Mouse (Mus musculus): ENCODE results near the gene Cops4. TPM values are rescaled to one million over a fixed set of nuclear protein-coding genes. Genes with fewer than 3 reads are reported as not detected.

Gene Cops4
- polyA plus RNA-seq, 1 experiment = 14.0 TPM

DNA sequence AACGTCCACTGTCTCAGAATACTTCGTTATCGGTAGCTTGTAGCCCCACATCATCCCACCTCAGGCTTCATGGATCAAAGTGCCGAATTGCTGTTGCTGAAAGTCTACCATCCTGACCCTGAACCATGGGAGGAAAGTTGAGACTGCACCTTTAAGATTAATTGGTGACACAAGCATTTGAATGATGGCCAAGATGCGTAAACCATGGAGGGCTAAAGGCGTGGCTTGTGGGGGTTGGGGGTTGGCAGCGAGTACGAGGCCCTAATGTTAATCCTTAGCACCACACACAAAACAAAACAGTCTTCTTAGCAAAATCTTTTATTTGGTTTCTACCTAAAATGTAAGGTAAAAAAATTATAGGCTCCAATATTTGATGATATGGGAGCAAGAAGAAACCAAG, 35.3 kb downstream of the Cops4 start:
- Histone ChIP-seq H3K4me3 (ENCODE audit: low read depth, low read length) (no peak overlapping the region), H3K36me3 (ENCODE audit: control insufficient read depth, insufficient read depth, low read length) (peaks cover 50% of the 10 kb centered on the region), H3K27me3 (ENCODE audit: control insufficient read depth, insufficient read depth, low read length) (no peaks in the 10 kb centered on the region), H3K4me1 (ENCODE audit: control insufficient read depth, insufficient read depth, insufficient read length, low read length) (peaks cover 5% of the 10 kb centered on the region; the same call in 1 of the 2 replicates), H3K27ac (ENCODE audit: insufficient read depth, low read depth, low read length) (no peak overlapping the region)
- WGBS = 43% methylated on average over 8 of the region's 8 CpGs
- TF ChIP-seq POLR2A (IDR thresholded peaks at IDR 0.05; ENCODE audit: low read depth, low read length) = no peak
- TF ChIP-seq CTCF (IDR thresholded peaks at IDR 0.05; ENCODE audit: extremely low read depth, insufficient read length, insufficient replicate concordance, low read depth, low read length) = no peak

DNA sequence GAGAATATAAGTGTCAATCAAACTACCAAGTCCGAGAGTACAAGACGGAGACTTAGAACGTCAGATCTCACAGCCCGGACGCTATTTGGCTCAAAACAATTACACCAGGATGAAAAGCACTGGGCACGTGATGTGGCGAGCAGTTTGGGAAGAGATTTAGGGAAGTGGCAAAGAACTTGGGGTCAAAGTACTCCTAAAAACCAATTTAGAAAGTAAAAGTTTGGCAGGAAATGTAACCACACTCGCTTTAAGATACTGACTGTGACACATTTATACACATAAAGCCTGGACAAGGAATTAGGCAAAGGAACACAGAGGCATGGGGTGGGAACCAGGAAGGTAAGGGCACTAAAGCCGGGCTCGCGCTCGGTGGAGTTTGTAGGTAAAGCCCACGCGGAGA, 38.9 kb downstream of the Cops4 start:
- WGBS = 76% methylated on average over 14 of the region's 14 CpGs
- H3K27me3 ChIP-seq (ENCODE audit: control insufficient read depth, insufficient read depth, low read length) = no peaks in the 10 kb centered on the region
- H3K4me3 ChIP-seq (ENCODE audit: low read depth, low read length) = no peak overlapping the region
- H3K4me1 ChIP-seq (ENCODE audit: control insufficient read depth, insufficient read depth, insufficient read length, low read length) = 0 out of 2 replicates have a peak, but pooled peaks cover 2% of the 10 kb centered on the region
- H3K27ac ChIP-seq (ENCODE audit: insufficient read depth, low read depth, low read length) = no peak overlapping the region
- TF ChIP-seq CTCF (IDR thresholded peaks at IDR 0.05; ENCODE audit: extremely low read depth, insufficient read length, insufficient replicate concordance, low read depth, low read length) = no peak
- TF ChIP-seq POLR2A (IDR thresholded peaks at IDR 0.05; ENCODE audit: low read depth, low read length) = no peak
- peaks cover 79% of the 10 kb centered on the region for H3K36me3 ChIP-seq (ENCODE audit: control insufficient read depth, insufficient read depth, low read length)

DNA sequence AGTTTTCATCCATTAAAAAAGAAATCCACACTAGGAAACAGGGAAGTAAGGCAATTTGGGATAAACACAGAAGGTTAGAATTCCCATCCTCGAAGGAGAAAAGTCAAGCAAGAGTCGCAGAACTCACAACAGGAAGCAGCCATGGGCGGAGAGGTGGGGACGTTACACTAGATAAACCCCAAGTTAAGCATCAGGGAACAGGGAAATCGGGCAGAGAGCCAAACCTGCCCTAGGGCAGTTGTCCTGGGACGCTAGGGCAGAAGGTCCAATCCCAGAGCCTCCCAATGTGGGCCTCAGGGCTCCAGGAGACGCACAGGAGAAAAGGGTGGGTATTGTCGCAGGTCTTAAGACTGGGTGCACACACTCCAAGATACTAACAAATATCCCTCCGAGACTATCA, 39.4 kb downstream of the Cops4 start:
- Histone ChIP-seq H3K27ac (ENCODE audit: insufficient read depth, low read depth, low read length) (no peak overlapping the region), H3K27me3 (ENCODE audit: control insufficient read depth, insufficient read depth, low read length) (no peaks in the 10 kb centered on the region), H3K4me3 (ENCODE audit: low read depth, low read length) (no peak overlapping the region), H3K4me1 (ENCODE audit: control insufficient read depth, insufficient read depth, insufficient read length, low read length) (peaks cover 3% of the 10 kb centered on the region; the same call in 1 of the 2 replicates), H3K36me3 (ENCODE audit: control insufficient read depth, insufficient read depth, low read length) (peaks cover 82% of the 10 kb centered on the region)
- WGBS = 27% methylated on average over 9 of the region's 9 CpGs
- TF ChIP-seq CTCF (IDR thresholded peaks at IDR 0.05; ENCODE audit: extremely low read depth, insufficient read length, insufficient replicate concordance, low read depth, low read length) (no peak), POLR2A (IDR thresholded peaks at IDR 0.05; ENCODE audit: low read depth, low read length) (no peak)

DNA sequence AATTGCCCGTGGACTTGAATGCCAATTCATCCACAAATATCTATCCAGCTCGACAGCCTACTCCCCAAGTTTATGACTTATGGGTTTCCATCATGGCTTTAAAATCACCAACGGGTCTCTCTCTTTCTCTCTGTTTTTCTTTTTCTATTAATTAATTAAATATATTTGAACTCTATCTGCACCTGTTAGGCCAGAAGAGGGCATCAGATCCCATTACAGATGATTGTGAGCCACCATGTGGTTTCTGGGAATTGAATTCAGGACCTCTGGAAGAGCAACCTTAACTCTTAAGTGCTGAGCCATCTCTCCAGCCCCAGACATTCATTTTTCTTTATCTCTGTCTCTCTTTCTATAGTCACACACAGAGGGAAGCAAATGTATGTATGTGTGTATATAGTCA, 40.7 kb downstream of the Cops4 start:
- Histone ChIP-seq H3K27ac (ENCODE audit: insufficient read depth, low read depth, low read length) (no peak overlapping the region), H3K4me3 (ENCODE audit: low read depth, low read length) (no peak overlapping the region), H3K36me3 (ENCODE audit: control insufficient read depth, insufficient read depth, low read length) (peaks cover 89% of the 10 kb centered on the region), H3K4me1 (ENCODE audit: control insufficient read depth, insufficient read depth, insufficient read length, low read length) (peaks cover 11% of the 10 kb centered on the region), H3K27me3 (ENCODE audit: control insufficient read depth, insufficient read depth, low read length) (no peaks in the 10 kb centered on the region)
- WGBS = 55% methylated on average over 3 of the region's 3 CpGs
- TF ChIP-seq POLR2A (IDR thresholded peaks at IDR 0.05; ENCODE audit: low read depth, low read length) (no peak), CTCF (IDR thresholded peaks at IDR 0.05; ENCODE audit: extremely low read depth, insufficient read length, insufficient replicate concordance, low read depth, low read length) (no peak)

DNA sequence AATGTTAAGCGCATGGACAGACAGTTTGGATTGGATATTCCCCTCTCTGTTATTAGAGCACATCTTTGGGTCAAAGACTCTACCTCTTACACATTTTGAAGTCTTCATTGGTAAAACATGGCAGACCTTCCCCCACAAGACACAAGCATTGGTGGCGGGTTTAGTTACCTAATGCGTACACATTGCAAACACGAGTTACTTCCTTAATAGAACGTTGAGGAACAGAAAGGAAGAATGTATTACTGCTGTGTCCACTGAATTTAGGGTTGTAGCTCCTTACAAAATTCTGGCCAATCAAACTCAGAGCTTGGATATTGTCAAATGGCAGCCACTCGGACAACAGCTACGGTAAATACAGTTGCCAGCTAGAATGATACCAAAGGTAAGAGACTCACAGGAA, 41.2 kb downstream of the Cops4 start:
- WGBS = 80% methylated on average over 7 of the region's 7 CpGs
- H3K27me3 ChIP-seq (ENCODE audit: control insufficient read depth, insufficient read depth, low read length) = no peaks in the 10 kb centered on the region

DNA sequence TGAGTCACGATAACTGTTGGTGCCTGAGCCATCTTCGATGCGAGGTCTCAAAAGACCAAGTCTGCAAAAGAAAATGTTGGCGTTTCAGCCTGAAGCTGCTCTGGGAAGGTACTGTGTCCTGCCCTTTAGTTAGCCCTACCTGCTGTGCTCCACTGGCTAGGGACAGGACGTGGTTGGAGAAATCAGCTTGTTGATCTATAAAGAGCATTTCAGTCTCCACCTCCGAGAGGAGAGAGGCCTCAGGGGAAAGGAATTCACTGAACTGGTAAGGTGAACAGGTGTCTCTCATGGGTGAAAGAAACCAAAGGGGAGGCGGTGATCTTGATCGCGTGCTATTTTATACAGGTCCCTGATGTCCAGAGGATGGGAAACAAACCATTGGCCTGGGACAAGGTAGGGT, 44.6 kb downstream of the Cops4 start:
- H3K4me1 ChIP-seq (ENCODE audit: control insufficient read depth, insufficient read depth, insufficient read length, low read length) = peaks cover 25% of the 10 kb centered on the region
- H3K36me3 ChIP-seq (ENCODE audit: control insufficient read depth, insufficient read depth, low read length) = peaks cover 81% of the 10 kb centered on the region
- H3K27ac ChIP-seq (ENCODE audit: insufficient read depth, low read depth, low read length) = no peak overlapping the region
- TF ChIP-seq CTCF (IDR thresholded peaks at IDR 0.05; ENCODE audit: extremely low read depth, insufficient read length, insufficient replicate concordance, low read depth, low read length) (no peak), POLR2A (IDR thresholded peaks at IDR 0.05; ENCODE audit: low read depth, low read length) (no peak)
- H3K4me3 ChIP-seq (ENCODE audit: low read depth, low read length) = no peak overlapping the region
- H3K27me3 ChIP-seq (ENCODE audit: control insufficient read depth, insufficient read depth, low read length) = no peaks in the 10 kb centered on the region
- WGBS = 82% methylated on average over 9 of the region's 9 CpGs

More for the DNA sequence above, 41.2 kb downstream of the Cops4 start:
- Histone ChIP-seq H3K4me3 (ENCODE audit: low read depth, low read length) (no peak overlapping the region), H3K27ac (ENCODE audit: insufficient read depth, low read depth, low read length) (no peak overlapping the region), H3K4me1 (ENCODE audit: control insufficient read depth, insufficient read depth, insufficient read length, low read length) (peaks cover 15% of the 10 kb centered on the region), H3K36me3 (ENCODE audit: control insufficient read depth, insufficient read depth, low read length) (peaks cover 89% of the 10 kb centered on the region)
- TF ChIP-seq POLR2A (IDR thresholded peaks at IDR 0.05; ENCODE audit: low read depth, low read length) (no peak), CTCF (IDR thresholded peaks at IDR 0.05; ENCODE audit: extremely low read depth, insufficient read length, insufficient replicate concordance, low read depth, low read length) (no peak)

DNA sequence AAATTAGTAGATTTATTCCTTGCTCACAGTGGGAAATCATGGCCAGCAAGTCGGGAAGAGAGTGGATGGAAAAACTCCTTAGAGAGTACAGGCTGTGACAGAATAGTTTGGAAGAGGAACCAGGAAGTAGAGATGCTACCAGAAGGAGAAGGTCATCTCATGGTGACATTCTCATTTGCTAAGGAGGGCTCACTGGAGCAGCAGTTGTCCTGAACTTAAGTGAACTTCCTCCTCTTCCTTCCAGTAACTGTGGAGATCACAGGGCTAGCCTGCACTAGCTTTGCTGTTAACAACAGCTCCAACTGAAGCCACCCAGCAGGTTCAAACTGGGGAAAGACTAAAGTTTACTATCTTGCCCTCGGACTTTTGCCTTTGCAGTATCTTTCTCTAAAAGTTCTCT, 48.7 kb downstream of the Cops4 start:
- Histone ChIP-seq H3K27ac (ENCODE audit: insufficient read depth, low read depth, low read length) (peak overlapping the region; percentile 90), H3K4me3 (ENCODE audit: low read depth, low read length) (no peak overlapping the region; the same call in 1 of the 2 replicates), H3K36me3 (ENCODE audit: control insufficient read depth, insufficient read depth, low read length) (peaks cover 70% of the 10 kb centered on the region), H3K27me3 (ENCODE audit: control insufficient read depth, insufficient read depth, low read length) (no peaks in the 10 kb centered on the region), H3K4me1 (ENCODE audit: control insufficient read depth, insufficient read depth, insufficient read length, low read length) (peaks cover 25% of the 10 kb centered on the region)
- TF ChIP-seq CTCF (IDR thresholded peaks at IDR 0.05; ENCODE audit: extremely low read depth, insufficient read length, insufficient replicate concordance, low read depth, low read length) (no peak), POLR2A (IDR thresholded peaks at IDR 0.05; ENCODE audit: low read depth, low read length) (no peak)
- 15% methylated on average over 2 of the region's 2 CpGs for WGBS
